Mouse (Mus musculus) spleen, postnatal 36 days (tissue): ENCODE data around the gene Kctd21.

Source experiments
- DNase-seq, 2 experiments: peaks; one replicate each; pipeline ENCODE4 v3.0.0; 2022; ENCODE audit warnings: low spot score in 2 of 2, mixed read lengths in 1 of 2

Kctd21 gene

GRCm38 (mm10) chr7:97386106-97386805, 54.1 kb downstream of the Kctd21 start:
- DNase-seq: no peak

- DNase-seq: no peak
Measured at GRCm38 (mm10) chr7:97386806-97387370, 54.8 kb downstream of the Kctd21 start.

GRCm38 (mm10) chr7:97387561-97388147, 55.5 kb downstream of the Kctd21 start:
- no peak for DNase-seq

GRCm38 (mm10) chr7:97388541-97388940, 56.4 kb downstream of the Kctd21 start:
- DNase-seq: no peak

- no peak for DNase-seq
Measured at GRCm38 (mm10) chr7:97391293-97392078, 59.4 kb downstream of the Kctd21 start.

- DNase-seq: no peak
Measured at GRCm38 (mm10) chr7:97392079-97392445, 59.9 kb downstream of the Kctd21 start.

GRCm38 (mm10) chr7:97394375-97394774, 62.2 kb downstream of the Kctd21 start:
- no peak for DNase-seq

GRCm38 (mm10) chr7:97398943-97399342, 66.8 kb downstream of the Kctd21 start:
- DNase-seq: no peak
